Mouse (Mus musculus): ENCODE data around the gene Necab3.

The Necab3 gene

DNA sequence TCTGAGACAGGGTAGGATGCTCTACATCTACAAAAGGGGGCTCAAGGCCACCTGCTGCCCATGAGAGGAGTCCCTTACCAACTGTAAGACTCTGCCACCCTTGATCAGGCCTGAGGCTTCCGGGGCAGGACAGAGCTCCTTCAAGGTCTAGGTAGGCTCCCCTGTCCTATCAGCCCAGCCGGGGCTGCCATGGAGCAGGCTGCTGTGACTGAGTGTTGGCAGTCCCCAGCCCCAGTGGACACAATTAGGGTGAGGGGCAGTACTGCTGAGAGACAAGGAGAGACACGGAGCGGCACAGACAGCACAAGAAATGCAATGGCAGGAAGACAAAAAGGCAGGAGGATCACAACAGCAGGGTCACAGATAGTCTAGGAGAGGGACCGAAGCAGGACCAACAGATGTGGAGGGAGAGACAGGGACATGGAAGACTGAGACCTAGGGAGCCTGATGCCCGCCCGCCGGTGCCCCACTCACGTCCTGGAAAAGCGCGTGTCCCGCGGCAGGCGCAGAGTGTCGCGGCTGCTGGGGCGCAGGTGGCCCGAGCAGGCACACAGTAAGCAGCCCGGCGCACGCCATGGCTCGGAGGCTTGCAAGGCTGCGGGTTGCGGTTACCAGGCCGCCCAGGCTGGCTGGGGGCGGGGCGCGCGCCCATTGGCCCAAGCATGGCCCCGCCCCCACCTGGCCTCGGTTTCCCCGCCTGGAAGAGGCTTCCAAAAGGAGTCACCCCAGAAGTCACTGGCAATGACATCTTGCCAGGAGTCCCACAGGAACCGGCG is at the start of gene Necab3:
TSS of gene Necab3 (minus strand) at position 627 of the 776 bp plus-strand sequence.
- DNase-seq (ENCODE audit: low spot score), result peak; percentile 63

DNA sequence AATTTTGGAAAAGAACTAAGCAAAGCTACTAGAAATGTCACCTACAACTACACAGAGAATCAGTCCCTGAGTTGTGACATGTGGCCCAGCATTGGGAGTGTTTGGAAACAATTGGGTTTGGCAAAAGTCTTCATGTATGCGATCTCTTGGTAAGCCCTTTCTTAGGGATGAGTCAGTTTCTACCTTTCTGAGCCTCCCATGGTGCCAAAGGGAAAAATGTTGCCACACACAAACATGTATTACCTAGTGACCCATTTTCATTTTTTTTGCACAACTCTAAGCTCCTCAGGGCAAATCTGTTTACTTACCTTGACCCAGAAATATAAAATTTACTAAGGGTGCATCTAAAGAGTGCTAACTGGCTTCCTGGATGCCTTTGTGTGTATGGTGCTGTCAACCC is 48.3 kb upstream of the Necab3 start:
- DNase-seq (ENCODE audit: low spot score), result no peak

DNA sequence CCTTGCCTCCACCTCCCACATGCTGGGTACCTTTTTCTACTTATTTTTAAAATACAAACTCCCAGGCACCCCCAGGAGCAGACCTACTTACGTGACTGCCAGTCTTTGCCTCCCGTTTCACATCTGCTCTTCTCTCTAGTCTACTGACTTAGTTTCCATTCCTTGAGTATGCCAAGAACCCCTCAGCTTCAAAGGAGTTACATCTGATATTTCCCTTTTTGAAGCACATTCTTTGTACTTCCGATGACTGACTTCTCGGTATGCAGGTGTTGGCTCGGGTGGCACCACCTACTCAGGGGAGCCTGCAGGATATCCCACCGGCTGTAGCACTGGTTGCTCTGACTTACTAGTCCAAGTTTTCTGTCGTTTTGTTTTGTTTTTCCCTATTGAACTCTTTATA is 45.5 kb upstream of the Necab3 start:
- no peak for DNase-seq (ENCODE audit: low spot score)

DNA sequence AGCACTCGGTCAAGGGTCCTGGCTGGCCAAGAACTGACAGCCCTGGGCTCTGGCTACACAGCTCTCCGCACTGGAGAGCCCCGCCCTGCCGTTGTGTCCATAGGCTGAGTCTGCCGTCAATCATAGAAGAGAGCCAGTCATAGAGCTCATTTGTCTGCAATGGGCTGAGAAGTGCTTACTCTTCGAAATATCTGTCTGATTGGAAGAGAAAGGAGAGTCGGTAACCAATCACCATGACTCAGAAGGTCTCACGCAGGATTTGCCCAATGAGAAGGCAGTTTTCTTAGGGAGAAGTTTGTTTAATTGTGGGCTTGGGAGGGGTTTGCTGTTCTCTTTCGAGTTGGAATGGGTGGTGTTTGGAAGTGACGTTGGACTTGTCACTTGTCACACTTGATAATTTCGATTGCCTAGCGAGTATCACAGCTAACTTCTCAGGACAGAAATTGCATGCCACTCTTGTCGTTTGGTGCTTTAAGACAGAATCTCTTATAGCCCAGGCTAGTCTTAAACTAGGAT is 45.0 kb upstream of the Necab3 start, which contains the start of gene Pxmp4:
TSS of gene Pxmp4 (minus strand) at position 71 of the 516 bp plus-strand sequence.
- DNase-seq (ENCODE audit: low spot score), result peak; percentile 100

DNA sequence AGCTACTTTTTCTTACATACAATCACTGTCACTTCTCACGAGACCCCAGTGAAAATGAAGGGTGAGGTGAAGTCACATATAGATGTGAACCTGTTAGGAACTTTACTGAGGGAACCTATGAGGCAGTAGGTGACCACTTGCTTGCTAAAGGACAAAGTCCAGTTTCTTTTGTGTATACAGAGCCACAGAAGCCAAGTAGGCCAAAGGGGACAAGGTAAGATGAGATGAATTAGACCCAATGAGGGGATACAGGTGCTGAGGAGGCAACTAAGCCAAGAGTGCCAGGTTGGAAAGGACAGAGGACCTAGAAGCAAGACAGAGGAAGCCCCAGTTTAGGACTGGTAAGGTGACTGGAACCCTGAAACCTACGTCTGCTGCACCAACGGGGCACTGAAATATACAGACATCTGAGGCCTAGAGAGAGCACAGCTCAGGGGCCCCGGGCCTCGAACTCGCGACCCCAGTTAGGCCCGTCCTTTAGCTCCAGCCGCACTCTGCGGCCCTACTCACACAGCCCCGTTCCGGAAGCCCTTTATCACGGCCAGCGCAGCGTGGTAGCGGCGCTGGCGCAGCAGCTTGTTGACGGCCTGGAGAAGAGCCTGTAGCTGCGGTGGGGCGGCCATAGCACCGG is 44.4 kb upstream of the Necab3 start:
- DNase-seq (ENCODE audit: low spot score), result no peak

DNA sequence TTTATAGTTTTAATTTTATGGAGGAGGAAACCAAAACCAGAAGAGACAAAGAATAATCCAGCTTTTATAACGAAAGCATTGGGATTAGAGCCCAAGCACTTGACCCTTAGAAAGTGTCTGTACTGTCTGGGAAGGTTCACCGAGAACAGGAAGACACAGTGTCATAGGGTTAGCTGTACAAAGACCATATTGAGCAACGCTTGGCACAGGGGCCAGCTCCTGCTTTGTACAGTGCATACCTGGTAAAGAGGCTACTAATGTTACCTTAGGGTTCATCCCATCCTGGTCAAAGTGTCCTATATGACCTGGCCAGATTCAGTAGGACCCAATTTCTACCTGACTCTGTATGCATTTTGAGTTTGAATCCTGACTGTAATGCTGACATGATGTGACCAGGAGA is 42.6 kb upstream of the Necab3 start:
- DNase-seq (ENCODE audit: low spot score), result no peak

DNA sequence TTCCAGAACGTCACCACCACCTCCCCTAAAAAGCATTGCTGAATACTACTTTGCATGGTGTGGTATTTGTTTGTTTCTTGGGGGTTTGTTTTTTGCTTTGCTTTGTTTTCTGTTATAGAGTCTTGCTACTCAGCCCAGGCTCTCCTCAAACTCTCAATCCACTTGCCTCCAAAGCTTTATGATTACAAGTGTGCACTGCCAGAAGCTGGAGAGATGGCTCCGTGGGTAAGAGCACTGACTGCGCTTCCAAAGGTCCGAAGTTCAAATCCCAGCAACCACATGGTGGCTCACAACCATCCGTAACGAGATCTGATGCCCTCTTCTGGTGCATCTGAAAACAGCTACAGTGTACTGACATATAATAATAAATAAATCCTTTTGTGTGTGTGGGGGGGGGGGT is 41.9 kb upstream of the Necab3 start:
- DNase-seq (ENCODE audit: low spot score), result no peak

DNA sequence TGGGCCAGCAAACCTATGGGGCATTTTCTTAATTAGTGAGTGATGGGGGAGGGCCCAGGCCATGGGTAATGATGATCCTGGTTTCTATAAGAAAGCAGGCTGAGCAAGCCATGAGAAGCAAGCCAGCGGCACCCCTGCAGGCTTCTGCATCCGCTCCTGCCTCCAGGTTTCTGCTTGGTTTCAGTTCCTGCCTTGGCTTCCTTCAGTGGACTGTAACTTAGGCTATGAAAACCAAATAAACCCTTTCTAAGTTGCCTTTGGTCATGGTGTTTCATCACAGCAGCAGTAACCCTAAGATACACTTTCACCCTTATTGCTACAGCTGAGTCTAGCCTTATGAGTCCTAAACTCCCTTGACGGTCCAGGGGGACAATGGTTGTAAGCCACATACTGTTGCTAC is 38.7 kb upstream of the Necab3 start:
- no peak for DNase-seq (ENCODE audit: low spot score)

DNA sequence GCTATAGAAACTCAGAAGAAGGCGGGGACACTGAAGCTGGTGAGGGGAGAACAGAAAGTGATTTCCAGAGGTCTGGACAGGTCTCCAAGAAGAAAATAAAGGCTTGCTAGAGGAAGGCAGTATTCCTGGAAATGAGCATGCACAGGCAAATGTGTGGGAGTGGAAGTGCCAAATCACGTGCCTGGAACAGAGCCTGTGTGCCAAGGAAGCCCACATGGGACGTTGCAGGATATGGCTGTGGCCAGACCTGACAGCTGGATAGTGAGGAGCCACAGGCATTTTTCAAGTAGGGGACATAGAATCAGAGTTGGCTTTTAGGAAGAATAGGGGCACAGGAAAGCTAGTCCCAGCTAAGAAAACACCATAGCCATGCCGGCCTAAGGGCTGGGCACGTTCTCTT is 37.1 kb upstream of the Necab3 start:
- no peak for DNase-seq (ENCODE audit: low spot score)

DNA sequence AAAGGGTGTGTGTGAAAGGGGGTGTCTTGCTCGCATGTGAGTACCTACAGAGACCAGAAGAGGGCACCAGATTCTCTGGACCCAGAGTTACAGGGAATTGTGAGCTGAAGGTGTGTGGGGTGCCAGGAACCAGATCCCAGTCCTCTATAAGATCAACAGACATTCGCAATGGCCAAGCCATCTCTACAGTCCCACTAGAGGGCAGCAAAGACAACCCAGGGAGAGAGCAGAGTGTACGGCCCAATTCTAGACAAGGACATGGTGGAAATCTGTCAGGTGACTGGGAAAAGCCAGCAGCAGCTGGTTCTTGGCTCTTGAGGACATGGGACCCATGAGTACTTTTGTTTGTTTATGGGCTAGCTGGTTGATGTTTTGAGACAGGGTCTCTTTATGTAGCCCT is 34.3 kb upstream of the Necab3 start:
- DNase-seq (ENCODE audit: low spot score), result peak; percentile 38

DNA sequence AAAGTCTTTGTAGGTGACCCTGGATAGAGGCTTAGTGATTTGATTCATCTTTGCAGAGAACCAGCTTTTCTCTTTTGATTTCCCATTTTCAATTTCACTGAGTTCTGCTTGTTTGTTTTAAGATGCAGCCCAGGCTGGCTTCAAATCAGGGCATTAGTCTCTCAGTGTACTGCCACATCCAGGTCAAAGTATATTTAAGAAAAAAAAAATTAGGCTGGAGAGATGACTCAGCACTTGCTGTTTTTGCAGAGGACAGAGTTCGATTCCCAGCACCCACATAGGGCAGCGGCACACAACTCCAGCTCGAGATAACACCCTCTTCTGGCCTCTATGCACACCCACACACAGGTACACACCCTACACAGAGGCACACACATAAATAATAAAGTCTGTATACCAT is 32.5 kb upstream of the Necab3 start:
- no peak for DNase-seq (ENCODE audit: low spot score)

DNA sequence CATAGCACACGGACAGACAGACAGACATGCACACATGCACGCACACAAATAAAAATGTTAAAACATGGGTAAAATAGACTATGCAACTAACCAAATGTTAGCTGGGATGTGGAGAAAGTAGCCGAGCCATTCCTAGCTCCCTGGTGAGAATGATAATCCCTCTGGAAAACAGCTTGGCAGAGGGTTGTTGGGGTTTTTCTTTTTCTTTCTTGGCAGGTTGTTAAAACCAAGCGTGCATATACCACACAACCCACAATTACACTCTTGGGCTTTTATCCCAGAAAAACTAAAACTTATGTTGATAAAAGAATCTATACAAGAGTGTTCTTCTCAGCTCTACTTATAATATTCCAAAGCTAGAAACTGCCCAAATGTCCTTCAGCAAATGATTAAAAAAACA is 30.4 kb upstream of the Necab3 start:
- no peak for DNase-seq (ENCODE audit: low spot score)

DNA sequence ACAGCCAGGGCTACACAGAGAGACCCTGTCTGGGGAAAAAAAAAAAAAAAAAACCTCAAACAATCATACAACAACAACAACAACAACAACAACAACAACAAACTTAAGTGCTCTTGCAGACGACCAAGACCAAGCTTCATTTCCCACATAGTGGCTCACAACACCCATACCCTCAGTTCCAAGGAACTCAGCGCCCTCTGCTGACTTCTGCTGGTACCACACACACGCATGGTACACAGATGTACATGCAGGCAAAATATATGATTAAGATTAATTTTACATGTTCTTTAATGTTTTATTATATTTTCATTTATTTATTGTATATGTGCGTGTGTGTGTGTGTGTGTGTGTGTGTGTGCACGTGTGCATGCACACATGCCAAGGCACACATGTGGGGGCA is 27.7 kb upstream of the Necab3 start:
- peak; percentile 60 for DNase-seq (ENCODE audit: low spot score)

DNA sequence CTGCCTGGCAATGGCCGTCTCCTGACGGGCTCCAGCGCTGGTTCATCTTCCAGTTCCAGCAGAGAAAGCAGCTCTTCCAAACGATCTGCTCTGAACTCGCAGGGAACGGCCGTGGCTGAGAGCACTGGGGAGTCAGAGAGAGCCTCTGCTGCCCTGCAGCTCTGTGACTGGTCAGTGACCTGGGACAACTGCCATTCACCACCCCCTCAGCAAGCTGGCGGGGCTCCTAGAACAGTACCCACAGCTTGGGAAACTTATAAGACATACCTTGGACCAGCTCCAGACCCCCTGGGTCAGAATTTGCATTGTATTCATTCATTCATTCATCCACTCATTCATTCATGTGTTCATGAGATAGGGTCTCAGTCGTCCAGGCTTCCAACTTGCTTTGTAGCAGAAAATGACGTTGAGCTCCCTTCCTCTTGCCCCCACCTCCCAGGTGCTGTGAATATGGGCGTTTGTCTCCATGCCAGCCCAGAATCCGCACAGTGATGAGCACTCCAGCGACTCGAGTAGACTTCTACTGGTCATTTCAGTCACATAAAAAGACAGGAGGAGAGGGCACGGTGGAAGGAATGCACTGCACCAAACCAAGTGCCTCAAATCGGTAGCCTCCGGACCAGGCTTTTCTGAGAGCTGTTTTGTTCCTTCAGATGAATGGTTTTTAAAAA is 26.4 kb upstream of the Necab3 start:
- no peak for DNase-seq (ENCODE audit: low spot score)

DNA sequence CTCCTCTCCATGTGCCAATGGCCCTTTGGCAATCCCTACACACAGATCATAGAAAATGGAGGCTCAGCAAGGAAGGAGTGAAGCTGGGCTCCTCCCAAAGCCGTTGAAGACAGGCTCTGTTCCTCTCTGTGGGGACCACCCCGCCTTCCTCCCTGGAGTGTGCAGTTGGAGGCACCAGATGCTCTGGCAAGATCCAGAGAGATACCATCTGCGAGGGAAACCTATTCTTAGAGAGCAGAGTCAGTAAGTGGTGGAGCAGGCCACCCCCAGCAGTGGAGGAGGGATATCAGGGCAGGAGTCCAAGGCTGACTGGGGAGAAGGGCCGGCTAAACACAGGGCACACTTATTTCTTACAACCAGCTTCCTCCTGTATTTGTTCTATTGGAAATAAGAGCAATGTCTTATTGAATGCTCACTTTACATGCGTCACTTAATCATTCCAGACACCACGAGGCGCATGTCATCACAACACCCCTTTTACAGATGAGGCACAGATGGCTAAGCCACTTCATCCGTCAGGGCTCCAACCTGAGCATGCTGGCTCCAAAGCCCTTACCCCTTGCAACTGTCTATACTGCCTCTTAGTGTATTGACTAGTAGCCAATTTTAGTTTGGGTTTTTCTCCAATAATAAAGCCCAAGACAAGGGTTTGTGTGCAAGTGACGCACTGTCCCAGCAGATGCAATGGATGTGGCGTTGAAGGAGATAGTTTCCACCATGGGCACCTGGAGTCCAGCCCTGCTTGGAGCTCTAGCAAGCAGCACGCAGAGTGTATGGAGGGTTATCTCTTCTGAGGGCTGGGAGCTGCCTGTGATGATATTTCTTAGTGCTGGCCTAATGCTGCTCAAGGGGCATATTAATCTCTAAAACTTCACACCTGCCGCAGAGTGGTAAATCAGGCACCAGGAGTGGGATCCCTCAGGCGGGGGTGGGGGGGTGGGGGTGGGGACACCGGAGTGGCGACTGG is 25.5 kb upstream of the Necab3 start:
- DNase-seq (ENCODE audit: low spot score), result peak; percentile 62

DNA sequence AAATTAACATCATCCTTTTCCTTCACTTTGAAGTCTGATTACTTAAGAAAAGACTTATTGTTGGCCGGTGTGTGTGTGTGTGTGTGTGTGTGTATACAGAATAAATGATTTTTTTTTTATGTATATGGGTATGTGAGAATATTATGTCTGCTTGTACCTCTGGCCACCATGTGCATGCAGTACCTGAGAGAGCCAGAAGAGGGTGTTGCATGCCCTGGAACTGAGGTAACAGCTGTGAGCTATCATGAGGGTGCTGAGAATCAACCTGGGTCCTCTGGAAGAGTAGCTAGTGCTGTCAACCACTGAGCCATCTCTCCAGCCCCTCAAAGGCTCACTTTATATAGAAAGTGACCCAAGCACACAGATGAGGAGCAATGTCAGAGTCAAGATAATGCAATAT is 22.7 kb upstream of the Necab3 start:
- DNase-seq (ENCODE audit: low spot score), result no peak

DNA sequence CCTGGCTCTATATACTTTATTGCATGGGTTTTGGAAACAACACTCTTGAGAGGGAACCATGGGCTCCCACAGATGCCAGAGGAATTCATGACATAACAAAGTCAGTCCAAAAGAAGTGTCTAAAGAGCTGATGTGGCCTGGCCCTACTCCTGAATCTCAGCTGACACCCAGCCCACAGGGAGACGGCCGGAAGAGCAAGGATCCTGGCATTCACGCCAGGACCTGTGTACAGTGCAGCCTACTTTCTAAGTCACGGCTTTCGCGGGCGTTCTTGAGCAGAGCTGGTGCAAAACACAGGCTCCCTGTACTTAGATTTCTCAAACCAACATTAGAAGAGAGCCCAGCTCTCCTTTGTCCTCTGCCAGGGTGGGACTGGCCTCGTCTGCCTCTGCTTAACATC is 21.9 kb upstream of the Necab3 start:
- no peak for DNase-seq (ENCODE audit: low spot score)

DNA sequence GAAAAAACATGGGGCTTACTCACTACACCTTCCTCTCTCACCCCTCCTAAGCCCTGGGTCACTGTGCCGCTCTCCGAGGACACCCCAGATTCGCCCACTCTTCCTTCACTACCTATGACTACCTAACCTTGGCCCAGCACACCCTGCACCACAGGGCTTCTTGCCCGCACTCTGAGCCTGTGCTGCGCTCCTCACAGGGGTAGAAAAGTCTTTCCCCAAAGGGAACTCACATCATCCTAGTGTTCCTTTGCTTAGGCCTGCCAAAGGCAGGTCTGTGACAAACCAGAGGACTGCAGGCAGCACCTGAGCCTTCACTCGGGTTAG is 19.0 kb upstream of the Necab3 start:
- DNase-seq (ENCODE audit: low spot score), result no peak

DNA sequence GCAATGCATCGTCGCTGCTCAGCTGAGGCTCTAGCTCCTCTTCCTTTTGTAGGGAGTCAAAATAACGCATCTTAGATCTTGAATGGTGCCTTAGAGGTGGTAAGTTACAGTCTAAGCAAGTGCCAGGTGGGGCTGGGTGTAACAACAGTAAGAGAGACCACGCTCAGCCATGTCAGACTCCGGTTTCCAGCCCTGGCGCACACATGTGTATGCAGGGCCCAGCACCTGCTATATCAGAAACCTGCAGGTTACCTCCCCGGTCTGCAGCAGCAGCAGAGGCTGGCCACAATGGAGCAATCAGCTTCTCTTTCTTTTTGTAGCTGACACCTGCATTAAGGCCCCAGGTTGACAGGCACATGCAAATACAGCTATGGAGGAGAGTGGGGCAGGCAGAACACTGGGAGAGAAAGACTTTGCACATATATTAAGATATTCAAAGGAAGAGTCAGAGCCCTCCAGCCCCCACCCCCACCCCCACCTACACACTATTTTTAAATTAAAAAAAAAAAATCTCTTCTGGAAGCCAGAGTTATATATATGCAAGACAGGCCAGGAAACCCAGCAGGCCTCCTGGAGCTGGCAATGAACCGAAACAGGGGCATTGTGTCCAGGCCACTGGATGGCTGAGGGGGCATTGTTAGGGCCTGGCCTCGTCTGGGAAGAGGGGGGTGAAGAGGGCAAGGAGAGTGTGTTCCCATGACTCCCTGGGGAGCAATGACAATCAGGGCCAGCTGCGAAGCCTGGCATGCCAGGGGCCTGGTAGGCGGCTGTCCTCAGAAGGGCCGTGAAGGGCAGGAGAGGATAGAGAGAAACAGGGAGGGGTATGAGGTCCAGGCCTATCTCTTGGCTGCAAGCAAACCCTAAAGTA is 18.4 kb upstream of the Necab3 start:
- peak; percentile 81 for DNase-seq (ENCODE audit: low spot score)

DNA sequence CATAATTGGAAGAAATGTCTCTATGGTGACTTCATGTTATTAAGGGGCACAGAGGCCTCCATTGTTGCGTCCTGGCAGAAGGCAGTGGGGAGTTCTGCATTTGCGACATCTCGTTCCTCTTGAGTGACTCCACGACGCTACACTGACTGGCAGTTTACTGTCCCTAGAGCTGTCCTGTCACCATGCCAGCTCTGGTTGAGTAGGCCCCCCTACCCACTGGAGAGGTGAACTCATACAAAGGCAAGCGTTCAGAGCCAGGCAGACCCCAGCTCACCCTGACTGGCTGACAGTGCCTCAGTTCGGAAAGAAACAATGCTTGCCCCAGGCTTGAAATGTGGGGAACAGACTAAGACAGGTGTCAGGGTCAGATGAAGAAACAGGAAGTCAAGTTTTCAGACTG is 15.6 kb upstream of the Necab3 start:
- DNase-seq (ENCODE audit: low spot score), result peak; percentile 49

DNA sequence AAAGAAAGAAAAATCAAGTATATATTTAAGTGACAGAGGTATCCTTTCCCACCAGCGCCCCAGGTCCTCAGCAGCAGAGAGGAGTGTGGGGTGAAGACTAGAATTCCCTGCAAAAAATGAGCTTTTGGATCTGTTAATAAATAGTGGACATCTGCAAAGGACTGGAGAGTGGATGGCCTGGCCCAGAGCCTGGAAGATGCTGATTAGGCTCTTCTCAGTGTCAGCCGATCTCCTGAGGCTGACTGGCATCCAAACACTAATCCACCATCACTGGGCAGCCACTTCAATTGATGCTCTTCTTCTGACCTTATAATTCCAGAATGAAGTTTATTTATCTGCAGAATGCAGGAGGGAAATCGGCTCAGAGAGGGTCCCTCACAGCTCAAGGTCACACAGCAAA is 14.3 kb upstream of the Necab3 start:
- no peak for DNase-seq (ENCODE audit: low spot score)
